Mouse (Mus musculus) lung, embryonic 16.5 days (tissue): ENCODE data around the gene Gdf2. TPM values are rescaled to one million over a fixed set of nuclear protein-coding genes. Genes with fewer than 3 reads are reported as not detected.

ENCODE experiments used
- ATAC-seq: fragments of 200-750 bp; cut with Nextera tagmentation; 2 replicates; pipeline ENCODE4 v1.8.0; 2017; ENCODE audit warnings: low read depth, mild to moderate bottlenecking, moderate library complexity
- H3K27ac ChIP-seq: fragments of 300-500 bp; sonication (generic); 2 replicates; pipeline ENCODE4 v1.5.1; 2014; ENCODE audit warnings: mild to moderate bottlenecking, control low read depth, low read length
- H3K27me3 ChIP-seq: fragments of 300-500 bp; sonication (generic); 2 replicates; pipeline ENCODE4 v1.6.1; 2014; ENCODE audit warnings: low read depth, low read length, mixed read lengths; ENCODE audit not compliant: control insufficient read depth, insufficient read depth
- H3K36me3 ChIP-seq: fragments of 300-500 bp; sonication (generic); 2 replicates; pipeline ENCODE4 v1.6.1; 2014; ENCODE audit warnings: low read length; ENCODE audit not compliant: control insufficient read depth, insufficient read depth
- H3K4me1 ChIP-seq: fragments of 300-500 bp; sonication (generic); replicated peaks from 2 replicates; pipeline ENCODE4 v1.6.1; 2014; ENCODE audit warnings: low read length, mixed read lengths; ENCODE audit not compliant: control insufficient read depth, insufficient read depth
- H3K4me2 ChIP-seq: fragments of 300-500 bp; sonication (generic); 2 replicates; pipeline ENCODE4 v1.6.1; 2014; ENCODE audit warnings: low read depth, low read length, control low read depth
- H3K4me3 ChIP-seq: fragments of 300-500 bp; sonication (generic); 2 replicates; pipeline ENCODE4 v1.5.1; 2014; ENCODE audit warnings: mild to moderate bottlenecking, low read length, control low read depth
- H3K9ac ChIP-seq: fragments of 300-500 bp; sonication (generic); 2 replicates; pipeline ENCODE4 v1.6.1; 2014; ENCODE audit warnings: low read length, control low read depth
- H3K9me3 ChIP-seq: fragments of 300-500 bp; sonication (generic); 2 replicates; pipeline ENCODE4 v1.6.1; 2016; ENCODE audit warnings: low read length; ENCODE audit not compliant: control insufficient read depth
- WGBS: fragments of 180-500 bp; shearing (Covaris S2); extraction: QIAGEN DNeasy Blood & Tissue Kit; methylation state at CpG from one replicate; pipeline ENCODE4 v1.1.7; 2014; 5-methylcytosine and 5-hydroxymethylcytosine counted together
- polyA plus RNA-seq: library from polyadenylated mRNA; unstranded; fragments of >200 nt; fragmentation: Nextera tagmentation; extraction: Ambion mirVana; gene quantifications from 2 replicates; pipeline ENCODE4 v1.2.1, GENCODE M21; 2015

Gdf2 gene
- polyA plus RNA-seq, 1 experiment from 2014 or later, result 0.08 TPM

DNA sequence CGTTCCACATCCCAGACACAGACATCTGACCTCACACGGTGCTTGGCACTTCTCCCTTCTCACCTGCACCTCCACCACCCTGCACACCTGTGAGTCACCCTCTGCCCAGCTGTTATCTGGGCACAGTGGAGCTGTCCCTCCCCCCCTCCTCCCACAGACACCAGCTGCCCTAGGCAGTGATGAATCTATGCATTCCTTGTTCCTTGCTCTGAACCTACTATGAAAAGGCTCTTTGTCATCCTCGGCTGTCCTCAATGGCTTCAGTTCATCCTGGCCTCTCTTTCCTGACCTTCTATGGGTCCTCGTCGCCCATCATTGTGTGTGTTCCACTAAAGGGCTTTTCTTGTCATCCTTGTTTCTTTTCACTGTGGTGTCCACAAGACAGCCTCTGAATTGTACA, 33.9 kb downstream of the Gdf2 start:
- Histone ChIP-seq H3K4me2 (no peak overlapping the region), H3K4me3 (no peak overlapping the region), H3K9me3 (no peaks in the 10 kb centered on the region), H3K27me3 (peaks cover 10% of the 10 kb centered on the region), H3K36me3 (no peaks in the 10 kb centered on the region), H3K4me1 (peaks cover 7% of the 10 kb centered on the region), H3K27ac (no peak overlapping the region), H3K9ac (no peak overlapping the region)
- ATAC-seq, result no peak
- WGBS, result 62% methylated on average over 5 of the region's 5 CpGs

GRCm38 (mm10) chr14:33977748-33978147, 36.9 kb downstream of the Gdf2 start:
- Histone ChIP-seq H3K27me3 (peaks cover 10% of the 10 kb centered on the region), H3K4me2 (no peak overlapping the region), H3K4me1 (peaks cover 7% of the 10 kb centered on the region), H3K9me3 (no peaks in the 10 kb centered on the region), H3K9ac (no peak overlapping the region), H3K36me3 (no peaks in the 10 kb centered on the region), H3K27ac (no peak overlapping the region), H3K4me3 (no peak overlapping the region)
- WGBS, result 35% methylated on average over 7 of the region's 7 CpGs
- no peak for ATAC-seq

DNA sequence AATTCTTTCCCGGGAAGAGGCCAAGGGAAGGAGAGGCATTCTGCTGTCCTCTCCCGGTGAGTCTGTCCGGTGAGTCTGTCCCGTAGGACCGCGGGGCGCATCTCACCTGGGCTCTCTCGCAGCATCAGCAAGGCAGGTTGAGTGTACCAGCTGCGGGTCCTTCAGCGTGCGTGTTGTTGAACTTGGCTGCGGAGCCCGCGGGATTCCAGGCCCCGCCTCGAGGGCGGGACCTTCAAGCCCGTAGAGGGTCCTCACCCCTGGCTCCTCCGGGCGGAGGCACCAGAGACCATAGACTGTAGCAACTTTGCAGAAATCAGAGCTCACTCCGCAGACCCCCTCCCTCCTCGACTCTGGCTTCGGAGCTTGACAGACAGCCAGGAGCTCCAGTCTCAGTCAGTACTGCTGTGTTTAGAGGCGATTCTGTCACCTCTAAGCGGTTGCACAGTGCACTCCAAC, 37.8 kb downstream of the Gdf2 start, which contains the start of gene Zfp488:
Gene Zfp488, minus strand, starts transcription at position 161 of the 456 bp plus-strand sequence.
- Histone ChIP-seq H3K4me2 (peak within 1 kb of the TSS; percentile 61), H3K9ac (peak within 1 kb of the TSS; percentile 9; the same call in 1 of the 2 replicates), H3K27ac (no peak within 1 kb of the TSS), H3K9me3 (no peaks in the 10 kb centered on the region), H3K4me1 (peaks cover 7% of the 10 kb centered on the region), H3K36me3 (no peaks in the 10 kb centered on the region), H3K27me3 (peaks cover 10% of the 10 kb centered on the region), H3K4me3 (peak within 1 kb of the TSS; percentile 38)
- WGBS, result 2% methylated on average over 25 of the region's 25 CpGs
- ATAC-seq, result peak; percentile 67; the same call in 1 of the 2 replicates

DNA sequence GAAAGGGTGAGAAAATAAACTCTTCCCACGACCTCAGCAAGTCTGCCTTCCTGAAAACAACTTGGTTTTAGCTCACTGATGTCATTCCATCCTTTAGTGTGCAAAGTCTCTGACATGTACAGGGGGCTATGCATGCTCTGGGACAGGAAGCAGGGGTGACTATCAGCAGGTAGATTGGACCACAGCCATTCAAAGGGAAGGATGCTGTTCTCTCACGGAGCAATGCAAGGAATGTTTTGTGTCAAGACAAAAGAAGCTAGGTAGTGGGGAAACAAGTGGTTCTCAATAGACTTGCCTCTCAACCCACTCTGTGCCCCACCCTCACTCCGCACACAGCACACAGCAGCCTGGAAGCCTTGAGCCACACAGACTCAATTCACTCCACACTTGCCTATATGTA, 48.4 kb downstream of the Gdf2 start:
- Histone ChIP-seq H3K9ac (no peak overlapping the region), H3K36me3 (no peaks in the 10 kb centered on the region), H3K4me2 (no peak overlapping the region), H3K4me3 (no peak overlapping the region), H3K27ac (no peak overlapping the region), H3K9me3 (no peaks in the 10 kb centered on the region), H3K4me1 (no peaks in the 10 kb centered on the region), H3K27me3 (no peaks in the 10 kb centered on the region)
- no peak for ATAC-seq
- WGBS, result 45% methylated on average over 3 of the region's 3 CpGs

- Histone ChIP-seq H3K36me3 (no peaks in the 10 kb centered on the region), H3K9me3 (no peaks in the 10 kb centered on the region), H3K27ac (no peak overlapping the region), H3K4me3 (no peak overlapping the region), H3K27me3 (no peaks in the 10 kb centered on the region), H3K9ac (no peak overlapping the region), H3K4me1 (no peaks in the 10 kb centered on the region), H3K4me2 (no peak overlapping the region)
- no peak for ATAC-seq
- 67% methylated on average over 4 of the region's 4 CpGs for WGBS
Observed at GRCm38 (mm10) chr14:33991971-33992370, 51.1 kb downstream of the Gdf2 start.

GRCm38 (mm10) chr14:33993051-33993450, 52.2 kb downstream of the Gdf2 start:
- no peaks in the 10 kb centered on the region for H3K9me3 ChIP-seq
- no peak overlapping the region for H3K9ac ChIP-seq
- H3K4me2 ChIP-seq, result no peak overlapping the region
- H3K4me3 ChIP-seq, result no peak overlapping the region
- H3K27me3 ChIP-seq, result no peaks in the 10 kb centered on the region
- no peak overlapping the region for H3K27ac ChIP-seq
- 86% methylated on average over 9 of the region's 9 CpGs for WGBS
- H3K4me1 ChIP-seq, result no peaks in the 10 kb centered on the region
- ATAC-seq, result no peak
- no peaks in the 10 kb centered on the region for H3K36me3 ChIP-seq

GRCm38 (mm10) chr14:33993521-33994289, 52.9 kb downstream of the Gdf2 start:
- WGBS, result 77% methylated on average over 6 of the region's 6 CpGs
- H3K27ac ChIP-seq, result no peak overlapping the region
- peak; percentile 56; the same call in 1 of the 2 replicates for ATAC-seq
- no peaks in the 10 kb centered on the region for H3K36me3 ChIP-seq
- no peak overlapping the region for H3K4me3 ChIP-seq
- H3K27me3 ChIP-seq, result no peaks in the 10 kb centered on the region
- no peaks in the 10 kb centered on the region for H3K4me1 ChIP-seq
- no peak overlapping the region for H3K9ac ChIP-seq
- H3K4me2 ChIP-seq, result no peak overlapping the region
- H3K9me3 ChIP-seq, result no peaks in the 10 kb centered on the region

Other genes starting within 250 kb of the Gdf2 start
- 7.1 and 7.7 TPM in 2 replicates for gene Gdf10, start 17.5 kb upstream of the Gdf2 start, polyA plus RNA-seq
- not detected in 2 replicates for gene Rbp3, start 13.0 kb downstream of the Gdf2 start, polyA plus RNA-seq
- not detected in 2 replicates for gene Zfp488, start 37.7 kb downstream of the Gdf2 start, polyA plus RNA-seq
- not detected in 2 replicates for gene Gm30083, start 74.1 kb downstream of the Gdf2 start, polyA plus RNA-seq
- not detected in 2 replicates for gene Gm5460, start 75.7 kb downstream of the Gdf2 start, polyA plus RNA-seq
- not detected in 2 replicates for gene Antxrl, start 111.7 kb downstream of the Gdf2 start, polyA plus RNA-seq
- 10.1 and 15.0 TPM in 2 replicates for gene Anxa8, start 144.9 kb downstream of the Gdf2 start, polyA plus RNA-seq
- 0.19 TPM in 1 of 2 replicates, not detected in the other for gene A630023A22Rik, start 161.7 kb downstream of the Gdf2 start, polyA plus RNA-seq
- gene Npy4r, start 211.4 kb downstream of the Gdf2 start, polyA plus RNA-seq, result 0.05 and 0.20 TPM in 2 replicates